Mouse (Mus musculus): ENCODE results near the gene Hnrnpul1. TPM values are rescaled to one million over a fixed set of nuclear protein-coding genes. Genes with fewer than 3 reads are reported as not detected.

Gene Hnrnpul1
- polyA plus RNA-seq, 1 experiment from 2014 or later: 33.9 TPM

DNA sequence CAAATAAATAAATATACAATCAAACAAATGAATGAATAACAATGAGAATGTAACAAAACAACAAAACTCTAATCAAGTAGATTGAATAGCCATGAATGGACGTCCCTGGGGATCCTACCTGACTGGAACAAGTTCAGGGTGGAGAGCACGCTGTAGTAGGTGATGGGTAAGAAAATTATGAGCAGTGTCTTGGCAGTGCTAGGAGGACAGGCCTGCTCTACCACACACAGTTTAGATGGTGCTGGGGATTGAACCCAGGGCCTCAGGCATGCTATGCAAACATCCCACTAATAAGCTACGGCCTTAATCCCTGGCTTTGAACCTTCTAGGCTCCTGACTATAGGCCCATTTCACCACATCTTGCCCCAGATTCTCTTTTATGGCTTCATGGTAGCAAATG is 37.1 kb downstream of the Hnrnpul1 start:
- Histone ChIP-seq H3K4me3 (ENCODE audit: low read length) (no peak overlapping the region), H3K9me3 (ENCODE audit: control insufficient read depth, low read length) (no peaks in the 10 kb centered on the region), H3K27me3 (replicated peaks; ENCODE audit: control insufficient read depth, insufficient read depth, low read length) (no peaks in the 10 kb centered on the region), H3K36me3 (ENCODE audit: control insufficient read depth, insufficient read depth, low read length) (peaks cover 35% of the 10 kb centered on the region), H3K4me2 (ENCODE audit: low read depth, low read length) (peak overlapping the region; percentile 78; the same call in 1 of the 2 replicates), H3K27ac (ENCODE audit: low read length) (no peak overlapping the region), H3K9ac (ENCODE audit: low read depth, low read length) (no peak overlapping the region; the same call in 1 of the 2 replicates), H3K4me1 (ENCODE audit: control insufficient read depth, insufficient read depth, low read length) (peaks cover 18% of the 10 kb centered on the region)
- 87% methylated on average over 3 of the region's 3 CpGs for WGBS
- no peak for ATAC-seq

DNA sequence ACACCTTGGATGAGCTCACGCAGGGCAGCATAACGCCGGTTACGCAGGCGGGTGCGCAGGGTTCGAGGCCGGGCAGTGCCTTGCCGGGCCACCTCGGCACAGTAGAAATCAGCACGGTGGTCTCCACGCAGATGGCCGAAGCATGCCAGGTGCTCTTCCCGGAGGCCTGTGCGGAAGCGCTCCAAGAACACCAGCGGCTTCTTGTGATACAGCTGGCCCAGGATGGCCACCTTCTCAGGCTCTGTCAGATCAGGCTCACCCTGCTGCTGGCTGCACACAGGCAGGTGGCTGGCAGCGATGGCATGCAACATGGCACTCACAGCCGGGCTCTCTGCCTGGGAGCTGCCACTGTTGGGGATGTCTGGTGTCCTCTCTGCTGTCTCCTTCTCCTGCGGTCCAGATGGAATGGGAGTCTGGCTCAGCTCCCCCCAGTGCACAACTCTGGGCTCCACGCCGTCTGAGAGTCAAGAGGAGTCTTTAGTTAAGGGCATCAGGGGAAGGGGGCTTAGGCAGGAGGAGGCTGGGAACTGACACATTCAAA is 38.8 kb downstream of the Hnrnpul1 start:
- Histone ChIP-seq H3K36me3 (ENCODE audit: control insufficient read depth, insufficient read depth, low read length) (peaks cover 26% of the 10 kb centered on the region), H3K4me3 (ENCODE audit: low read length) (no peak overlapping the region), H3K9me3 (ENCODE audit: control insufficient read depth, low read length) (no peaks in the 10 kb centered on the region), H3K4me2 (ENCODE audit: low read depth, low read length) (no peak overlapping the region), H3K4me1 (ENCODE audit: control insufficient read depth, insufficient read depth, low read length) (peaks cover 26% of the 10 kb centered on the region), H3K27me3 (replicated peaks; ENCODE audit: control insufficient read depth, insufficient read depth, low read length) (no peaks in the 10 kb centered on the region), H3K27ac (ENCODE audit: low read length) (no peak overlapping the region), H3K9ac (ENCODE audit: low read depth, low read length) (no peak overlapping the region)
- WGBS: 95% methylated on average over 22 of the region's 22 CpGs
- no peak for ATAC-seq

DNA sequence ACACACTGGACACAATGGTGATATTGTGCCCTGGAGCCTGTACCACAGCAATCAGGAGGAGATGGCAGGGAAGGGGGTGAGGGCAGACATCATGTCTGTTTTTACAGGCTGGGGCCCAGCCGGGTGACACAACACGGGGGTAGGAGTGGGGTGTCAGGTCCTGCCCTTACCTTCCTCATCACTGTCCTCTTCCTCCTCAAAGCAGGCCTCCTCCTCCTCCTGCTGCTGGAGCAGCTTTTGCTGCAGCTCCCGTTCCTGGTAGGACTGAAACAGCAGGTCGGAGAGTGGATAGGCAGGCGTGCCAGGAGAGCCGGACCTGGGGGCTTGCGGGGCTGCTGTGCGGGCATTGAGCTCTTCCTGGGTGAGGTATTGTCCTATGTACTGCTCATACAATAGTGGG is 40.0 kb downstream of the Hnrnpul1 start:
- Histone ChIP-seq H3K4me1 (ENCODE audit: control insufficient read depth, insufficient read depth, low read length) (peaks cover 33% of the 10 kb centered on the region), H3K9ac (ENCODE audit: low read depth, low read length) (no peak overlapping the region), H3K4me3 (ENCODE audit: low read length) (no peak overlapping the region), H3K27me3 (replicated peaks; ENCODE audit: control insufficient read depth, insufficient read depth, low read length) (no peaks in the 10 kb centered on the region), H3K4me2 (ENCODE audit: low read depth, low read length) (no peak overlapping the region), H3K36me3 (ENCODE audit: control insufficient read depth, insufficient read depth, low read length) (peaks cover 22% of the 10 kb centered on the region), H3K27ac (ENCODE audit: low read length) (no peak overlapping the region), H3K9me3 (ENCODE audit: control insufficient read depth, low read length) (no peaks in the 10 kb centered on the region)
- no peak for ATAC-seq
- whole genome bisulfite sequencing: 93% methylated on average over 8 of the region's 8 CpGs

DNA sequence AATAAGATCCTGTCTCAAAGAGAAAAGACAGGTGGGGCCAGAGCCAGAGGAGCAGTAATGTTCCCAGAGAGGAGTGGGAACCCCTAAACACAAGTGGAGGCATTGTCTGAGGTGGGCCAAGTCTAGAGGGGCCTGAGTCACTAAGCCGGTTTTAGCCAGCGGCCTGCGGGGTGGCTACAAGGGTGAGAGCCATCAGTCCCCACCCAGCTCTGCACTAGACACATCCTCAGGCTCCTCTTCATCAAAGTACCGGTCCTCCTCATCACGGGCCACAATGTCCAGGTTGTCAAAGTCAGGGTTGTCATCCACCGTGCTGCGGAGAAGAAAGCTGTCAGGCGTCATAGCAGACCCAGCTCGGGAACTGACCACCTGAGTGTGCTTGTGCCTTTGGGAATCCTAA is 41.8 kb downstream of the Hnrnpul1 start:
- Histone ChIP-seq H3K27me3 (replicated peaks; ENCODE audit: control insufficient read depth, insufficient read depth, low read length) (no peaks in the 10 kb centered on the region), H3K36me3 (ENCODE audit: control insufficient read depth, insufficient read depth, low read length) (peaks cover 22% of the 10 kb centered on the region), H3K4me1 (ENCODE audit: control insufficient read depth, insufficient read depth, low read length) (peaks cover 29% of the 10 kb centered on the region), H3K4me2 (ENCODE audit: low read depth, low read length) (no peak overlapping the region), H3K9me3 (ENCODE audit: control insufficient read depth, low read length) (no peaks in the 10 kb centered on the region), H3K9ac (ENCODE audit: low read depth, low read length) (no peak overlapping the region), H3K4me3 (ENCODE audit: low read length) (no peak overlapping the region), H3K27ac (ENCODE audit: low read length) (no peak overlapping the region)
- 86% methylated on average over 9 of the region's 9 CpGs for WGBS
- no peak for ATAC-seq

DNA sequence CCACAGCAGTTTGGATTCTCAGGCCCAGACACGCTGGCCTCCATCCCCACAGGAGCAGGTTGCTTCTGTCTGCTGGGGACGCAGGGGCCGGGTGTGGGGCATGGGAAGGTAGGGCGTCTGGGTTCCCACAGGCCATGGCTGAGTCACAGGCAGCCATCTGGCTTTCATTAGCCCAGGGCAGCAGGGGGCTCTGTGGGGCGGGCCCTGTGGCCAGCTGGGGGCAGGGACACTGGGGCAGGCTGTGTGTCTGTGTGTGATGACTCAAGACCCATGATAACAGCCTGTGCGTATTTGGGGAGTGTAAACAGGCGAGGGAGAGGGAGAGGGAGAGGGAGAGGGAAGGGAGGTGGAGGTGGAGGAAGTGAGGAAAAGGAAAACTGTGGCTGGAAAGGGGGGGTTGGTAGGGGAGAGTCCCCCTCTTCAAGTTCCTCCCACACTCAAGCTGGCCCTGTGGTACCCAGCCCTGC is 42.8 kb downstream of the Hnrnpul1 start:
- H3K4me2 ChIP-seq (ENCODE audit: low read depth, low read length): no peak overlapping the region
- peaks cover 22% of the 10 kb centered on the region for H3K36me3 ChIP-seq (ENCODE audit: control insufficient read depth, insufficient read depth, low read length)
- H3K27ac ChIP-seq (ENCODE audit: low read length): peak overlapping the region; percentile 15; the same call in 1 of the 2 replicates
- H3K27me3 ChIP-seq (replicated peaks; ENCODE audit: control insufficient read depth, insufficient read depth, low read length): no peaks in the 10 kb centered on the region
- H3K4me1 ChIP-seq (ENCODE audit: control insufficient read depth, insufficient read depth, low read length): peaks cover 35% of the 10 kb centered on the region
- H3K4me3 ChIP-seq (ENCODE audit: low read length): no peak overlapping the region
- WGBS: 22% methylated on average over 7 of the region's 7 CpGs
- peak overlapping the region; percentile 36; the same call in 1 of the 2 replicates for H3K9ac ChIP-seq (ENCODE audit: low read depth, low read length)
- ATAC-seq: peak; percentile 26
- H3K9me3 ChIP-seq (ENCODE audit: control insufficient read depth, low read length): no peaks in the 10 kb centered on the region

DNA sequence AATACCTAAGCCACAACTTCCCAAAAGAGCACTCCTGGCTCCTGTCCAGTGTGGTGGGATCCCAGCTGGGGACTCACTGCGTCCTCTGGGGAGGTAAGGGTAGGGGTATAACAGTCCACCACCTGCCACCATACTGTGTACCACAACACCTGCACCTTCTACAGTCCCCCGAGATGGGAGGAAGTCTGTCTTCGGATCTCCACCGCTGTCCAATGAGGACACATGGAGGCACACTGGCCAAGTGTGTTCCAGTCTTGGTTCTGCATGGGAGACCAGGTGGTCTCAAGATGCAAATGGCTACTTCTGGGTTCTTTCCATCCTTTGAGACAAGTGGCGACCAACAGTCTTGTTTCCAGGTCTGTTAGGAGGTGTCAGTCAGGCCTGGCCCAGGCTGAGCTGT is 43.4 kb downstream of the Hnrnpul1 start:
- no peak for ATAC-seq
- WGBS: 65% methylated on average over 5 of the region's 5 CpGs
- Histone ChIP-seq H3K4me2 (ENCODE audit: low read depth, low read length) (no peak overlapping the region), H3K36me3 (ENCODE audit: control insufficient read depth, insufficient read depth, low read length) (peaks cover 22% of the 10 kb centered on the region), H3K4me3 (ENCODE audit: low read length) (no peak overlapping the region), H3K4me1 (ENCODE audit: control insufficient read depth, insufficient read depth, low read length) (peaks cover 41% of the 10 kb centered on the region), H3K27ac (ENCODE audit: low read length) (no peak overlapping the region), H3K9ac (ENCODE audit: low read depth, low read length) (no peak overlapping the region), H3K27me3 (replicated peaks; ENCODE audit: control insufficient read depth, insufficient read depth, low read length) (no peaks in the 10 kb centered on the region), H3K9me3 (ENCODE audit: control insufficient read depth, low read length) (no peaks in the 10 kb centered on the region)

DNA sequence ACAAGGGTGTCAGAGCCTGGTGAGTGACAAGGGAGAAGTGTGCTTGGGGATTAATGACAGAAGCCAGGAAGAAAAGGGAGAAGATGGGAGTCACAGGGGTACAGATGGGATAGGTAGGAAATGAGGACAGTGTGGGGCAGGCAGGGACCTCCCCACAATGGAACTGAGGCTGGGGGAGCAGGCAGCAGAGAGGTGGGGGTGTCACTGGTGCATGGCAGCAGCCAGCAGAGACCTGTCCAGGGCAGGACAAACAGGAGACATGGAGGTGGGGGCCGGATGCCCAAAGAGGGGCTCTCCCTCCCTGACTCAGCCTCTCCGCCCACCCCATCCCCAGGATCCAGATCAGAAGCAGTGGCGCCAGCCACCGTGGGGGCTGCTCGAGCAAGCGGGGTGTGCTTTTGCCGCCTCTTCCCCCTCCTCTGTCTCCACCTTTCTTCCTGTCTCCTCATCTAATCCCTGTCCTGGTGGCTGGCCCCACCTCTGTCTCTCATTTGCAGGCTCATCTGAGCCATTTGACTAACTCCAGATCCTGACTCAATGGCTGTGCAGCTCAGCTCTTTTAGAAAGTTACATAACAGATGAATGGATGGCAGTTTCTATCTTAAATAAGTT is 43.9 kb downstream of the Hnrnpul1 start:
- Histone ChIP-seq H3K4me3 (ENCODE audit: low read length) (no peak overlapping the region), H3K4me1 (ENCODE audit: control insufficient read depth, insufficient read depth, low read length) (peaks cover 45% of the 10 kb centered on the region), H3K36me3 (ENCODE audit: control insufficient read depth, insufficient read depth, low read length) (peaks cover 22% of the 10 kb centered on the region), H3K4me2 (ENCODE audit: low read depth, low read length) (0 out of 2 replicates have a peak overlapping the region, but pooled peaks have one; percentile 7), H3K27ac (ENCODE audit: low read length) (no peak overlapping the region), H3K27me3 (replicated peaks; ENCODE audit: control insufficient read depth, insufficient read depth, low read length) (no peaks in the 10 kb centered on the region), H3K9ac (ENCODE audit: low read depth, low read length) (peak overlapping the region; percentile 57), H3K9me3 (ENCODE audit: control insufficient read depth, low read length) (no peaks in the 10 kb centered on the region)
- 7% methylated on average over 7 of the region's 7 CpGs for WGBS
- peak; percentile 18; the same call in 1 of the 2 replicates for ATAC-seq

DNA sequence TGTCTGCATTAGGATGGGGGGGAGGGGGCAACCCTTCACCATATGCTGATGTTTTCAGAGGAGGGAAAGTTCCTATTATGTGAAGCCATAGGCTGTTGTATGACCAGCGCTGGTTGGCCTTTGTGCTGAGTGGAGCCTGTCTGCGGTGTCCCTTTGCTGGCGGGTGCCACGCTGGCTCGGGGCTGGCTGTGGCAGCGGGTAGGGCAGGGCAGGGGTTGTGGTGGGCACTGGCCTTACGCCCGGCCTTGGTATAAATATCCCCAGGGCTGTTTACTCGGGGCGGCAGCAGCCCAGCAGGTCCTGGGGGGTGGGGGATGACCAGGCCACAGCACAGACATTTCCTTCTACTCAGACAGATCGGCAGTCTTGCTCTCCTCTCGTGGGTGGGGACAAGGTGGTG is 44.6 kb downstream of the Hnrnpul1 start:
- Histone ChIP-seq H3K27ac (ENCODE audit: low read length) (no peak overlapping the region), H3K4me1 (ENCODE audit: control insufficient read depth, insufficient read depth, low read length) (peaks cover 51% of the 10 kb centered on the region), H3K27me3 (replicated peaks; ENCODE audit: control insufficient read depth, insufficient read depth, low read length) (no peaks in the 10 kb centered on the region), H3K9me3 (ENCODE audit: control insufficient read depth, low read length) (no peaks in the 10 kb centered on the region), H3K4me2 (ENCODE audit: low read depth, low read length) (no peak overlapping the region), H3K36me3 (ENCODE audit: control insufficient read depth, insufficient read depth, low read length) (peaks cover 19% of the 10 kb centered on the region), H3K4me3 (ENCODE audit: low read length) (no peak overlapping the region), H3K9ac (ENCODE audit: low read depth, low read length) (peak overlapping the region; percentile 57)
- ATAC-seq: no peak
- WGBS: 11% methylated on average over 12 of the region's 12 CpGs

DNA sequence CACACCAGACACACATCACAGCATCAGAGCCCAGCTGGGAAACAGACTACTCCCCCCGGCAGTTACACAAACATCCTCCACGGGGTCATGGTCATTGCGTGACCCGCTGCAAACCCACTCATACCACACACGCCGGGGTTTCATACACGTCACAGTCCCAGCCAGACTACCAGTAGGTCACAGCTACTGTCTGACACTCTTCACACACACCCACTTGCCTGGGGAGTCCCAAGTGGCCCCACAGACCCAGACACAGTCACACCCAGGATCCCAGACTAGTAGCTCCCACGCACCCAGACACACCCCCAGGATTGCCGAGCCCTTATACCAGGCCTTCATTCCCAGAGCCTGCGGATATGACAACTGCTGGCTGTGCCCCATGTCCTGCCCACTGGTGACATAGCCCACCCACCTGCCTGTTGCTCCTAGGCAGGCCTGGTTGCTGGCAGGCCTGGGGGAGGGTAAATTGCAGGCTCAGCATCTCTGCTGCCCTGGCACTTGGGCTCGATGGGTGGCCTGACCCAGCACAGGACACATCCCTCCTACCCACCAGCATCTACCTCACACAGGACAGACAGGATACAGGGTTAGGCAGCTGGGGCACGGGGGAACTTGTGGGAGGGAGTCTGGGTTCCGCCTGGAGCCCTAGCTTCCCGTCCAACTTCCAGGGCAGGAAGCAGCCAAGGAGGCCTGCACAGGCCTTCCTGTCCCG is 46.8 kb downstream of the Hnrnpul1 start:
- ATAC-seq: no peak
- 47% methylated on average over 15 of the region's 15 CpGs for WGBS
- Histone ChIP-seq H3K27ac (ENCODE audit: low read length) (peak overlapping the region; percentile 77), H3K9me3 (ENCODE audit: control insufficient read depth, low read length) (no peaks in the 10 kb centered on the region), H3K4me2 (ENCODE audit: low read depth, low read length) (0 out of 2 replicates have a peak overlapping the region, but pooled peaks have one; percentile 3), H3K36me3 (ENCODE audit: control insufficient read depth, insufficient read depth, low read length) (no peaks in the 10 kb centered on the region), H3K4me3 (ENCODE audit: low read length) (no peak overlapping the region), H3K27me3 (replicated peaks; ENCODE audit: control insufficient read depth, insufficient read depth, low read length) (no peaks in the 10 kb centered on the region), H3K4me1 (ENCODE audit: control insufficient read depth, insufficient read depth, low read length) (peaks cover 60% of the 10 kb centered on the region), H3K9ac (ENCODE audit: low read depth, low read length) (peak overlapping the region; percentile 33)
